Mouse (Mus musculus) liver, embryonic 14.5 days (tissue): ENCODE results near the gene Vmn1r42.

ENCODE experiments used
- CTCF ChIP-seq: IDR thresholded peaks from 2 replicates; pipeline ENCODE4 v1.5.1; 2016; ENCODE audit warnings: antibody characterized with exemption, low read depth, control low read depth
- EP300 ChIP-seq: IDR thresholded peaks from 2 replicates; pipeline ENCODE4 v1.6.1; 2016; ENCODE audit warnings: antibody characterized with exemption, low read depth

- TF ChIP-seq EP300 (no peak), CTCF (no peak)
Observed at GRCm38 (mm10) chr6:89863792-89864191, 12.4 kb downstream of the Vmn1r42 start.
